Mouse (Mus musculus): ENCODE results near the gene Olfr888.

Olfr888 gene

DNA sequence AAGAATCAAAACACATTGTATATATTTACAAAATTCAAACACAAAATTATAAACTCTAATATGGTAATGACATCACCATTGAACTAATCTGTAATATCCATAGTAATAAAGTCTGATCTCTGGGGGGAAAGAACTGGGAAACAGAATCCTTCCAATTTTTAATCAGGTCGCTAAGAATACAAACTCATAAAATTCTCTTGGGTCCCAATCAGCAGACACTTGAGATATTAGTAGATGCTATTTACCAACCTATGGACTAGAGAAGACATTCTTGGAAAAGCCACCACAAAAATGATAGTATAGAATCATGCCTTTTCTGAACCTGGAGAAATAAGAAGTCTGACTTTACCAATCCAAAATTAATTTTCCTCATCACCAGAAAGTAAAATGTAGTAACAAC lies at the start of gene Olfr888:
Olfr888 (plus strand) TSS at position 301 of the 400 bp plus-strand sequence.
- no peak for DNase-seq (ENCODE audit: low read depth, low spot score)

DNA sequence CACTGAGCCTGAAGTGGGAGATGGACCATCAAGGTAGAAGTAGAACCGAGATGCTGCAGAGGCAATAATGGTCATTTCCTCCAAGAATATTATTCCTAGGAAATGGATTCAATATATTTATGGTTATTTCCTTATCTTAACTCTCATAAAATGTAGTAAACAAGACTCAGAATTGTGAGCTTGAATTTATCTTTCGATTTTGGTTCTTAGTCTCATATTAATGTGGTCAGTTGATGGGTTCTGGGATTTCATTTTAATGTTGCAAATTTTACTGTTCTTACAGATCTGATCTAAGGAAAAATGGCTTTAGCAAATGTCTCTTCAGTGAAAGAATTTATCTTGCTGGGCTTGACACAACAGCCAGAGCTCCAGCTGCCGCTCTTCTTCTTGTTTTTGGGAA lies 46.9 kb upstream of the Olfr888 start, which contains the start of gene Olfr885:
Olfr885 (plus strand) TSS at position 301 of the 400 bp plus-strand sequence.
- no peak for DNase-seq (ENCODE audit: low read depth, low spot score)

DNA sequence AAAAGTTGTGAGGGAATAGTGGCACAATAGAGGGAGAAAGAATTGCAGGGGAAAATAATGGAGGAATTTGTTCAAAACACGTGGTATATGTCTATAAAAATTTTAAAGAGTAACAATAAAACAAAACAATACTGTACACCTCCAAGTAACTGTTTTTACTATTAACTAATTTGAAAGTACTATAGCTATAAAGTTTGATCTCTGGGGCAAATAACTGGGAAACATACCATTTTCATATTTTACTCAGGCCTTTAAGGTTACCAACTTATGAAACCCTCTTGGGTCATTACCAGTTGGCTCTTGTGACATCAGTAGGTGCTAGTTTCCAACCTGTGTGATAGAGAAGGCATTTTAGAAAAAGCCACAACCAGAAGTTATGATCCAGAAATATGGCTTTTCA lies 24.2 kb upstream of the Olfr888 start, which contains the start of gene Olfr887:
Olfr887 (plus strand) TSS at position 301 of the 400 bp plus-strand sequence.
- no peak for DNase-seq (ENCODE audit: low read depth, low spot score)

DNA sequence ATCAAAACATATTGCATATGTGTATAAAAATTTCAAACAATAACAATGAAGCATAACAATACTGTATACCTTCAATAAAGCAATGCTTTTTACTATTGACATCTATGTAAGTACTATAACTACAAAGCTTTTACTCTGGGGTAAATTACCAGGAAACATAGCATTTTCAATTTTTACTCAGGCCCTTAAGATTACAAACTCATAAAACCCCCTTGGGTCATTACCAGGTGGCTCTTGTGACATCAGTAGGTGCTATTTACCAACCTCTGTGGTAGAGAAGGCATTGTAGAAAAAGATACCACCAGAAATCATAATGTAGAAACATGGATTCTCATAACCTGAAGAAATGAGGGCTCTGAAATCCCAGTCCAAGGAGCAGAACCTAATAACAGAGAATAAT lies 7.0 kb downstream of the Olfr888 start, which contains the start of gene Olfr889:
Olfr889 (plus strand) TSS at position 301 of the 400 bp plus-strand sequence.
- no peak for DNase-seq (ENCODE audit: low read depth, low spot score)

DNA sequence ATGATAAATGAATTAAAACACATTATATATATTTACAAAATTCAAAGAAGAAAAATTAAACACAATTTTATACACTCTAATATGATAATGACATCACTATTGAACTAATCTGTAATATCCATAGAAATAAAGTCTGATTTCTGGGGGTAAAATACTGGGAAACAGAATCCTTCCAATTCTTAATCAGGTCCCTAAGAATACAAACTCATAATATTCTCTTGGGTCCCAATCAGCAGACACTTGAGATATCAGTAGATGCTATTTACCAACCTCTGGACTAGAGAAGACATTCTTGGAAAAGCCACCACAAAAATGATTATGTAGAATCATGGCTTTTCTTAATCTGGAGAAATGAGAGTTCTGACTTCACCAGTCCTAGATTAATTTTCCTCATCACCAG lies 34.3 kb downstream of the Olfr888 start, which contains the start of gene Olfr890:
Olfr890 (plus strand) TSS at position 301 of the 400 bp plus-strand sequence.
- DNase-seq (ENCODE audit: low read depth, low spot score) = no peak

Measured in brain, adult 2 months (tissue).